Mouse (Mus musculus) heart, adult 2 months (tissue): ENCODE measurements around the gene Nipsnap3b.

Experiments used
- CTCF ChIP-seq: fragments of 200-600 bp; IDR thresholded peaks from 2 replicates; pipeline ENCODE4 v1.8.1; 2022; ENCODE audit warnings: antibody characterized with exemption, mild to moderate bottlenecking, moderate library complexity
- EP300 ChIP-seq: fragments of 200-500 bp; IDR thresholded peaks from 2 replicates; pipeline ENCODE4 v1.6.1; 2011; ENCODE audit warnings: low read depth, low read length, control low read depth; ENCODE audit not compliant: insufficient read depth
- POLR2A ChIP-seq: fragments of 200-500 bp; IDR thresholded peaks from 2 replicates; pipeline ENCODE4 v1.6.1; 2011; ENCODE audit warnings: mild to moderate bottlenecking, low read depth, low read length, control low read depth; ENCODE audit not compliant: insufficient read depth

DNA sequence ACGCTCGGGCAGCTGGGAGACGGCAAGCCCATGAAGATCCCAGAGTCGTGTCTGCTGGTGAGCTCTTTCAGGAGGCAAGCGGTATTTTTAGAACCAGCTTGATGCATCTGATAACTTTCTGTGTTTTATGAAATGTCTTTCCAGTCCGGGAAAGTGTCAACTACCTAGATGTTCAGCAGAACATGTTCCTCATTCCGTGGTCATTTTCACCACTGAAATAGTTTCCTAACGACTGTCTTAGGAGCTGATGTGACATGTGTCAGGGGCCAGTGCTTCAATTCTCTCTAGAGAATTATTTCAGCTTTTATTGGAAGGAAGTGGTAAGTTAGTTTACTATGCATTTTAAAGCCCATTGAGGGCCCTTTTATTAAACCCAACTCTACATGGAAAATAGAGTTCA is 11.5 kb upstream of the Nipsnap3b start:
- TF ChIP-seq CTCF (no peak), EP300 (no peak), POLR2A (no peak)
